Mouse (Mus musculus) thymus, postnatal 4 days (tissue): ENCODE results near the gene Zfp143.

Source experiments
- DNase-seq: peaks from one replicate; pipeline ENCODE4 v3.0.0; 2021

Zfp143 gene

DNA sequence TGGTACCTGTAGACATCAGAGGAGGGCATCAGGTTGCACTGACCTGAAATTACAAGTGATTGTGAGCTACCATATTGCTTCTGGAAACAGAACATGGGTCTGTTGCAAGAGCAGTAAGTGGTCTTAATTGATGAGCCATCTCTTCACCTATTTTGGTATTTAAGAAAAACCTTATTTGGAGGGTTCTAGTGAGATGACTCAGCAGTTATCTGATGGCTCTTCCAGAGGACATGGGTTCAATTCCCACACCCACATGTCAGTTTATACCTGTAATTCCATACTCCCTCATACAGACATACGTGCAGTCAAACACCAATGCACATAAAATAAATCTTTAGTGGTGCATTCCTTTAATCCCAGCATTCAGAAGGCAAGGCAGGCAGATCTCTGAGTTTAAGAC, 82.8 kb downstream of the Zfp143 start:
- DNase-seq = no peak
